ENCODE assay signal across 21 mouse cellular contexts in genomic region chr17:14539651-14540050, GRCm38 (mm10).
DNase-seq lines count a peak whose midpoint lies in the region; ATAC-seq lines count a peak whose summit lies in the region.
"Had no signal": no experiment of that assay in that cellular context is flagged by ENCODE, and none has a peak within 500 bp of the region (broad histone marks: within the 10 kb centered on the region; RNA-seq: fewer than 3 reads in every experiment).

No protein-coding gene starts in this region.

- ATAC-seq in heart, embryonic 15.5 days (replicated peaks; ENCODE audit: insufficient number of reproducible peaks, insufficient read depth, low FRiP score, low read depth): no peak
- no peak for ATAC-seq in intestine, embryonic 16.5 days
- ATAC-seq: forebrain, embryonic 13.5 days had no signal

- H3K27me3 ChIP-seq in heart, embryonic 15.5 days: no peaks in the 10 kb centered on the region
- H3K27me3 ChIP-seq in intestine, embryonic 16.5 days (replicated peaks; ENCODE audit: control insufficient read depth, insufficient read depth, low read length): no peaks in the 10 kb centered on the region
- H3K27me3 ChIP-seq: CH12.LX; forebrain, embryonic 13.5 days; limb, embryonic 15.5 days; midbrain, embryonic 12.5 days had no signal

- 0 out of 2 replicates have a peak, but pooled peaks cover 3% of the 10 kb centered on the region for H3K4me1 ChIP-seq in heart, embryonic 15.5 days (replicated peaks)
- peaks cover 8% of the 10 kb centered on the region for H3K4me1 ChIP-seq in intestine, embryonic 16.5 days (ENCODE audit: control insufficient read depth, insufficient read depth, low read length)
- H3K4me1 ChIP-seq: embryonic facial prominence, embryonic 13.5 days; forebrain, embryonic 13.5 days; limb, embryonic 15.5 days had no signal

- H3K4me2 ChIP-seq in heart, embryonic 15.5 days: no peak overlapping the region
- H3K4me2 ChIP-seq in intestine, embryonic 16.5 days (ENCODE audit: low read depth, low read length): no peak overlapping the region
- H3K4me2 ChIP-seq: embryonic facial prominence, embryonic 13.5 days; forebrain, embryonic 13.5 days; limb, embryonic 15.5 days; lung, embryonic 14.5 days; midbrain, embryonic 12.5 days had no signal

- no peaks in the 10 kb centered on the region for H3K9me3 ChIP-seq in heart, embryonic 15.5 days (replicated peaks)
- H3K9me3 ChIP-seq in intestine, embryonic 16.5 days (ENCODE audit: control insufficient read depth, low read length): no peaks in the 10 kb centered on the region
- H3K9me3 ChIP-seq: embryonic facial prominence, embryonic 13.5 days; forebrain, embryonic 13.5 days; limb, embryonic 15.5 days; midbrain, embryonic 12.5 days had no signal

- no peak overlapping the region for H3K4me3 ChIP-seq in heart, embryonic 15.5 days
- no peak overlapping the region for H3K4me3 ChIP-seq in intestine, embryonic 16.5 days (ENCODE audit: low read length)
- H3K4me3 ChIP-seq: embryonic facial prominence, embryonic 13.5 days; forebrain, embryonic 13.5 days; gastrocnemius, adult 2 months; limb, embryonic 15.5 days; midbrain, embryonic 12.5 days had no signal

- H3K9ac ChIP-seq in heart, embryonic 15.5 days: no peak overlapping the region
- H3K9ac ChIP-seq in intestine, embryonic 16.5 days (ENCODE audit: low read depth, low read length): no peak overlapping the region
- H3K9ac ChIP-seq: embryonic facial prominence, embryonic 13.5 days; forebrain, embryonic 13.5 days; limb, embryonic 15.5 days; liver, embryonic 14.5 days; lung, embryonic 14.5 days; midbrain, embryonic 12.5 days had no signal

- WGBS in heart, embryonic 15.5 days: 33% methylated on average over 3 of the region's 3 CpGs
- 25% methylated on average over 3 of the region's 3 CpGs for WGBS in intestine, embryonic 16.5 days

- no peaks in the 10 kb centered on the region for H3K36me3 ChIP-seq in heart, embryonic 15.5 days
- H3K36me3 ChIP-seq in intestine, embryonic 16.5 days (ENCODE audit: control insufficient read depth, insufficient read depth, low read length): no peaks in the 10 kb centered on the region
- H3K36me3 ChIP-seq: embryonic facial prominence, embryonic 13.5 days; limb, embryonic 15.5 days; midbrain, embryonic 12.5 days had no signal

- DNase-seq in heart, postnatal 4 days: no peak
- peak; percentile 30 for DNase-seq in 3T3-L1 (ENCODE audit: low read depth, low spot score)
- peak; percentile 56 for DNase-seq in R1 (ENCODE audit: low read depth, low spot score)
- no peak for DNase-seq in ovary, postnatal 36 days (ENCODE audit: low spot score)
- DNase-seq in cerebellum, postnatal 4 days (ENCODE audit: low spot score in 2 of 2): no peak
- DNase-seq: adrenal gland, adult 2 months; B cell, adult 2 months; cerebellum, adult 11 months; cerebellum, postnatal 10 days; gastrocnemius, adult 2 months; left cerebral cortex, postnatal 4 days; thymus, postnatal 14 days had no signal

- H3K27ac ChIP-seq in heart, embryonic 15.5 days: peak overlapping the region; percentile 43; the same call in 1 of the 2 replicates
- H3K27ac ChIP-seq in intestine, embryonic 16.5 days (ENCODE audit: low read length): peak overlapping the region; percentile 69
- H3K27ac ChIP-seq: embryonic facial prominence, embryonic 13.5 days; forebrain, embryonic 13.5 days; gastrocnemius, adult 2 months; limb, embryonic 15.5 days; liver, embryonic 14.5 days; midbrain, embryonic 12.5 days had no signal

Comparison
In these comparisons a context has a peak if more than half of its experiments do, and no peak if none do; other contexts are left out.
1. DNase-seq: peak in 3T3-L1 (single experiment) and R1 (single experiment); none in heart, postnatal 4 days (single experiment), ovary, postnatal 36 days (single experiment) and cerebellum, postnatal 4 days (0 of 2).